Mouse (Mus musculus) kidney, adult 8-10 months (tissue): ENCODE data around the gene Car3.

Experiments
- DNase-seq, 2 experiments: peaks; one replicate each; pipeline ENCODE4 v3.0.0; 2022

Gene Car3

DNA sequence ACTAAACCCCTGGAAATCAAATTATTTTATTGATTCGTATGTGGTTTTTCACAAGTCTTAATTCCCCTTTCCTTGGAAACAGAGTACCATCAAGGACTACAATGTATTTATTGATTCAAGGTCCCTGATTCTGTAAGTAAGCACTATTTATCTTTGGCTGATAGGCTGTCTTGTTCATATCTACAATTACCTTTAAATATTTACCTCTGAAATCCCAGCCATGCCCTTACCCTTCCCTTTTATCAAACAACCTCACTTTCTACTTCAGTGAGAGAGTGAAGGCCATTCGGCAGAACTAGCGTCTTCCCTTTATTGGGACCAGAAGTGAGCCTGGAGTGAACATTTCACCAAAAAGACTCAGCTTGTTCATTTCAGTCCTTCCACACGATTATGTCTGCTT, 50.5 kb downstream of the Car3 start:
- DNase-seq = no peak

DNA sequence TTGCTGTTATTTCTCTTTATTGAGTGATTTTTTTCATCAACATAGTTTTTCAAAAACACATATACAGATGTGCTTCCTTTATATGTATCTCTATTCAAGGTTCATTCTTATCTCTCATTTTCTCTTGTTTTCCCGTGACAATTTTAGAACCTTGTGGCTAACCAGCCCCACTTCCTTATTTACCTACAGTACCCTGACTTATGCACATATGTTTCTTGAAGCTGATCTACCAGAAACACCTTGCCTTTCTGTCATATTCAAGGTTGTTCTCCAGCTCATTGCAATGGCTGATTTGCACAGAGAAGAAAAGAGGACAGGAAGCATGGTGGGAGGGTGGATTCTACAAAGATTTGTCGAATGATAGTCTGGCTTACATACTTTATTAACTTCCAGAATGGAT, 52.0 kb downstream of the Car3 start:
- no peak for DNase-seq

DNA sequence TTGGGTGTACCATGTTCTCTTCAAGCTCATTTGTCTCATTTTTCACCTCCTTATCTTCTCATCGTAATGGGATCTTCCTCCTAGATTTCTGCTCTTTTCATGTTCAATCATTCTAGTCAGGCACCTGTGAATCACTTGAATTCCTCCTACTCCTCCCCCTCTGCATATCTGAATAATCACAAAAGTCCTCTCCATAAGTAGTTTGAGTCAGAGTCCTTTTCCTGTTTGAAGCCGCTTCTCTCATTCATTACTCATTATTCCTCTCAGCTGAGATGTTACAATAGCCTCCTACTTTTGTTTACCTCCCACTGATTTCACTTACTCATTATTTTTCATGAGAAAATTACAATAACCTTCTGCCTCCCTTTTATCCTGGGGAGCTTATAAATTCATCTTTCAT, 53.9 kb downstream of the Car3 start:
- DNase-seq = no peak
